Mouse (Mus musculus) gastrocnemius, postnatal 4 days (tissue): ENCODE measurements around the gene Copb2. TPM values are rescaled to one million over a fixed set of nuclear protein-coding genes. Genes with fewer than 3 reads are reported as not detected.

Source experiments
- DNase-seq, 2 experiments: peaks; one replicate each; pipeline ENCODE4 v3.0.0; 2021 to 2022; ENCODE audit warnings: low spot score in 2 of 2, mixed read lengths in 2 of 2
- total RNA-seq, 2 experiments: library from RNA; stranded (reverse); gene quantifications; 2 replicates each; pipeline ENCODE4 v1.2.3; 2021

Copb2 gene
- total RNA-seq, 2 experiments from 2014 or later: 114 to 119 TPM

- no peak for DNase-seq
These were observed 70.0 kb downstream of the Copb2 start for GRCm38 (mm10) chr9:98633287-98634162.

Other genes with a start within 250 kb of the Copb2 start
- 10 to 100 TPM; 11.8 to 13.7 TPM for gene Rbp1, start 140.8 kb upstream of the Copb2 start, total RNA-seq
- gene Rbp2, start 77.6 kb upstream of the Copb2 start, total RNA-seq: under 1 TPM in 1 of 2 experiments, not detected in 1; 0.59 TPM
- gene Mrps22, start 37.9 kb downstream of the Copb2 start, total RNA-seq: 10 to 100 TPM; 33.3 to 34.0 TPM